Mouse (Mus musculus): ENCODE measurements around the gene Ttc41. TPM values are rescaled to one million over a fixed set of nuclear protein-coding genes. Genes with fewer than 3 reads are reported as not detected.

Ttc41 gene
- polyA plus RNA-seq, 1 experiment from 2014 or later: 0.59 TPM

DNA sequence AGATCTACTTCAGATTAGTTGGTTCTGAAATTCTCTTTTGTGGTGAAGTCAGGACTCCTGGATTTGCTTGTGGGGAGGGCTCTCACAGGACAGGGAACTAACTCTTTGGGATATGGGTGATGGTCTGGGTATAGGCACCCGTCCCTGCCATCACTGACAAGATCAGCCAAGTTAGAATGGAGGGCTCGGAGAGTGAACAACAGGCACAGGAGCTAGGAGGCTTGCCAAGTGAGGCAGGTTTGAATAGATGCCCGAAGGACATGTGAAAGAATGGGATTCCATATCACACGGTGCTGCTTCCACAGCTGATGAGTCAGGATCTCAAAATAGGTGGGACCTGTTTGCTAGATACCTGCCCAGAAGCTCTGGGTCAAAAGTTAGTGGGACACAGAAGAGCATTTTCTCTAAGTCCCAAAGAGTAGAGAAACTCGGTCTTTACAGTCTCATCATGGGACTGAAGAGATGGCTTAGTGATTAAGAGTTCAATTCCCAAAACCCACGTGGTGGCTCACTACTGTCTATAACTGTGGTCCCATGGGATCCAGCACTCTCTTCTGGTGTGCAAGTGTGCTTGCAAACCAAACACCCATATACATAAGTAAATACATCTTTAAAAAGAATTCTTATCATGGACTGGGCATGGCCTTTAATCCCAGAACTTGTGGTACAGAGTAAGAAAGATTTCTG is 50.3 kb downstream of the Ttc41 start:
- ATAC-seq (ENCODE audit: insufficient read depth): no peak
- 50% methylated on average over 6 of the region's 6 CpGs for WGBS (ENCODE audit: insufficient replicate concordance)
- Histone ChIP-seq H3K27ac (replicated peaks) (no peak overlapping the region), H3K9ac (no peak overlapping the region), H3K36me3 (replicated peaks) (no peaks in the 10 kb centered on the region), H3K27me3 (no peaks in the 10 kb centered on the region), H3K4me2 (no peak overlapping the region), H3K4me3 (replicated peaks) (no peak overlapping the region), H3K9me3 (replicated peaks) (no peaks in the 10 kb centered on the region), H3K4me1 (replicated peaks) (no peaks in the 10 kb centered on the region)

DNA sequence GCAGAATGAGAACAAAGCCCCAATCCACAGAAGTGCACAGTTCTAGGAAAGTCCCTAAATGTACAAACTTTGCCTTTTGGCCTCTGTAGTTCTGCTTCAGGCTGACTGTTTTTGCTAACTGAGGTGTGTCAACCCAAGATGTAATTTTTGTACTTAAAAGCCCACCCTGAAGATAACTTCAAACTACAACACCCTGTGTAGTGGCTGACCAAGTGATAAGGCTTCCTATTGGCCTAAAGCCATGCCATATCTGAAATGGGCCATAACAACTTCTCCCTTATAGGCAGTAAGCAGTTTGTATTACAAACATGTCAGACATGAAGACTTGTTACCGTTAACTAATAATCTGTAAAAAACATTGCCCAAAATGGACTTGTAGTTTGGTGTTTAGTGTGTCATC is 52.1 kb downstream of the Ttc41 start:
- 74% methylated on average over 1 of the region's 1 CpGs for WGBS (ENCODE audit: insufficient replicate concordance)
- H3K4me1 ChIP-seq (replicated peaks): no peaks in the 10 kb centered on the region

DNA sequence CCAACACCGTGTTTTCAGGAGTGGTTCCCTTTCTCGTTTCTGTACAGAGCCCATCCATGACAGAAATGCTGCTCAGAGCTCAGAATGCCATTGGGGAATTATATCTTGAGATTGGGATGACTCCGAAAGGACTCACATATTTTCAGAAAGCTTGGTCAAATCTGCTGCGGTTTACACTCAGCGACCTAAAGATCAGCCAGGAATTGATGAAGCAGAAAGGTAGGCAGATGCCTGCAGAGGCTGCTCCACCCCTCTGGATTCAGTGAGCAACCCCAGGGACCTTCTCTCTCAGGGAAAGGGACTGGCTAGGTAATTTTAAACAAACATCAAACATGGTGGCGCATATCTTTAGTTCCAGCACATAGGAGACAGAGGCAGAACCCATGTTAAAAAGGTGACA is 52.6 kb downstream of the Ttc41 start:
- no peaks in the 10 kb centered on the region for H3K9me3 ChIP-seq (replicated peaks)
- no peaks in the 10 kb centered on the region for H3K4me1 ChIP-seq (replicated peaks)
- WGBS (ENCODE audit: insufficient replicate concordance): 78% methylated on average over 6 of the region's 6 CpGs
- H3K4me3 ChIP-seq (replicated peaks): no peak overlapping the region
- H3K9ac ChIP-seq: no peak overlapping the region
- no peak overlapping the region for H3K4me2 ChIP-seq
- no peaks in the 10 kb centered on the region for H3K36me3 ChIP-seq (replicated peaks)
- H3K27me3 ChIP-seq: no peaks in the 10 kb centered on the region
- no peak for ATAC-seq (ENCODE audit: insufficient read depth)
- H3K27ac ChIP-seq (replicated peaks): no peak overlapping the region

More for the DNA sequence above, 52.1 kb downstream of the Ttc41 start:
- Histone ChIP-seq H3K4me2 (no peak overlapping the region), H3K27me3 (no peaks in the 10 kb centered on the region), H3K9me3 (replicated peaks) (no peaks in the 10 kb centered on the region), H3K27ac (replicated peaks) (no peak overlapping the region), H3K9ac (no peak overlapping the region), H3K4me3 (replicated peaks) (no peak overlapping the region), H3K36me3 (replicated peaks) (no peaks in the 10 kb centered on the region)
- ATAC-seq (ENCODE audit: insufficient read depth): no peak

DNA sequence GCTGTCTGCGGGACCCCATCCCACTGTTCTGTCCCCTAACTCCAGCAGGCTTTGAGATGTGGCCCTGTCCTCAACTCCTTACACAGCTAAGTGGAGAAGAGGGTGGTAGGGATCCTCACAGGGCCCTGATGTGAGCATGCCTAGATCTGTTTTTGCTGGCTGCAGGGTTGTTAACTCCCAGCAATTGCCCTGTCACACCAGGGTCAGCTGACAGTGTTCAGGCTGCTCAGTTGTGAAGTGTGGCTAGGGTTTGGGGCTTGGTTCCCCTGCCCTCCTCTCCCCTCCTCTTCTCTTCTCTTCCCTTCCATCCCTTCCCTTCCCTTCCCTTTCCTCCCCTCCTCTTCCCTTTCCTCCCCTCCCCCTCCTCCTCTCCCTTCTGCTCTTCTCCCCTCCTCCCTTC is 55.6 kb downstream of the Ttc41 start:
- H3K27me3 ChIP-seq: no peaks in the 10 kb centered on the region
- H3K4me2 ChIP-seq: no peak overlapping the region
- no peaks in the 10 kb centered on the region for H3K9me3 ChIP-seq (replicated peaks)
- no peaks in the 10 kb centered on the region for H3K36me3 ChIP-seq (replicated peaks)
- ATAC-seq (ENCODE audit: insufficient read depth): no peak
- no peak overlapping the region for H3K27ac ChIP-seq (replicated peaks)
- no peak overlapping the region for H3K4me3 ChIP-seq (replicated peaks)
- H3K4me1 ChIP-seq (replicated peaks): no peaks in the 10 kb centered on the region
- H3K9ac ChIP-seq: no peak overlapping the region
- 63% methylated on average over 1 of the region's 1 CpGs for WGBS (ENCODE audit: insufficient replicate concordance)

DNA sequence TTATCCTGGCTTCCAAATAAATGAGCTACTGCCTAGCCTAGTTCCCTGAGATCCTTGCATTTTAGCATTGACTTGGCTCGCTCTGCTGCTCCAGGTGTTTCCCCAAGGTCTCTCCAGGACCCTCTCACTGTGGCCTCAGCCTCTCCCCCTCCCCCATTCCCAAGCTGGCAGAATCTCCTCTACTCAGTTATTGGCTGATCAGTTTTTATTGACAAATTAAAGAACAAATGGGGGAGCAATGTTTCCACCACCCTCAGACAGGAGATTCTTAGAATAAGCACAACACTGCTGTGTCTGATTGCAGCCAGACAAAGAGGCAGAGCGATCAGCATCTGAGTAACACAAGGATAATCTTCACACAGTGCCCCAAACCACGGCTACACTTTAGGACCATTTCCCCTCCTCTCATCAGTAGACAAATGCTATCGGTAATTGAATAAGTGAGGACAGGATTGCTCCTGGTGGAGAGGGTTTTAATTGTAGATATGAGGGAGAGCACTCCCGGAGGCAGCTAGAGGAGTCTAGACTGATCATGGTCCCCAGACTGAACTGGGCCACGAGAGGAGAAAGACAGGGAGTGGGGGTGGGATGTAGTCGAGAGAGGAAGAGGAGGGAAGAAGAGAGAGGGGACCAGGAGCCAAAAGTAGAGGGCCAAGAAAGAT is 56.2 kb downstream of the Ttc41 start:
- Histone ChIP-seq H3K4me1 (replicated peaks) (no peaks in the 10 kb centered on the region), H3K36me3 (replicated peaks) (no peaks in the 10 kb centered on the region), H3K4me2 (no peak overlapping the region), H3K9ac (no peak overlapping the region), H3K9me3 (replicated peaks) (no peaks in the 10 kb centered on the region), H3K27me3 (no peaks in the 10 kb centered on the region), H3K27ac (replicated peaks) (no peak overlapping the region), H3K4me3 (replicated peaks) (no peak overlapping the region)
- WGBS (ENCODE audit: insufficient replicate concordance): 29% methylated on average over 7 of the region's 7 CpGs
- no peak for ATAC-seq (ENCODE audit: insufficient read depth)

DNA sequence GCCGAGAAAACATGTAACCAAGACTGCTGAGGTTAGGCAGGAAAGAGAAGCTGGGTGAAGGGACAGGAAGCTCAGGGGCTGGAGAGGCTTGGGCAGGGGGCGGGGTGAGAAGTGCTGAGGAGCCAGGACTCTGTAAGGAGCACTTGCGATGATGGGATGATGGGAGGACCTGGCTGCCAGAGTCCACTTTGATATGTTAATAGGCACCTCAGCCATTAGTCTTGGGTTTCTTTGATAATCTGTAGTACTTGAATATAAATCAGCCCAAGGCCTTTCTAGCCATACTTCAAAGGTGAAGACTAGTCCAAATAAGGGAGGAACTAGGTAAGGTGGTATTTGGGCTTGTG is 56.7 kb downstream of the Ttc41 start:
- Histone ChIP-seq H3K4me1 (replicated peaks) (no peaks in the 10 kb centered on the region), H3K36me3 (replicated peaks) (no peaks in the 10 kb centered on the region), H3K4me3 (replicated peaks) (no peak overlapping the region), H3K9ac (no peak overlapping the region), H3K9me3 (replicated peaks) (no peaks in the 10 kb centered on the region), H3K27ac (replicated peaks) (no peak overlapping the region), H3K4me2 (no peak overlapping the region), H3K27me3 (no peaks in the 10 kb centered on the region)
- 34% methylated on average over 3 of the region's 3 CpGs for WGBS (ENCODE audit: insufficient replicate concordance)
- no peak for ATAC-seq (ENCODE audit: insufficient read depth)

DNA sequence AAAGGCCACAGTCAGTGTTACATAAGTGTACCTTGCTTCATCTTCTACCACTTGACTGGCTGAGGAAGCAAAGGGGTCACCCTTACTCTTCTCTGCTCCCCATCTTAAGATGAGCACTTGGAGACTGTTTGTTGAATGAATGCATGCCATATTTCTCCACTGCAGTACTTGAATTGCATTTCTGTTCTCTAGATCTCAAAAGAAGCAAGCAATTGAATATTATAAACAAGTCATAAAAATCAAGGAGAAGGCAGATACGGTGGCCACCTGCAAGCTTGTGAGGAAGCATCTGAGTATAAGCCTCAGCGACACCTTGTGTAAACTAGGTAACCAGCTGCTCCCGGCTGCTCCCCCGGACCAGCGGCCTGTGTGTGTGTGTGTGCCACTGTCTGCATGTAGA is 58.1 kb downstream of the Ttc41 start, which contains the start of gene Gm49358:
Gene Gm49358 (plus strand): TSS at position 301 of the 400 bp plus-strand sequence.
- H3K27me3 ChIP-seq: no peaks in the 10 kb centered on the region
- WGBS (ENCODE audit: insufficient replicate concordance): 81% methylated on average over 5 of the region's 5 CpGs
- H3K27ac ChIP-seq (replicated peaks): no peak within 1 kb of the TSS
- H3K9me3 ChIP-seq (replicated peaks): no peaks in the 10 kb centered on the region
- ATAC-seq (ENCODE audit: insufficient read depth): no peak
- no peaks in the 10 kb centered on the region for H3K36me3 ChIP-seq (replicated peaks)
- no peak within 1 kb of the TSS for H3K4me3 ChIP-seq (replicated peaks)
- H3K4me1 ChIP-seq (replicated peaks): no peaks in the 10 kb centered on the region
- H3K9ac ChIP-seq: no peak within 1 kb of the TSS
- no peak within 1 kb of the TSS for H3K4me2 ChIP-seq

DNA sequence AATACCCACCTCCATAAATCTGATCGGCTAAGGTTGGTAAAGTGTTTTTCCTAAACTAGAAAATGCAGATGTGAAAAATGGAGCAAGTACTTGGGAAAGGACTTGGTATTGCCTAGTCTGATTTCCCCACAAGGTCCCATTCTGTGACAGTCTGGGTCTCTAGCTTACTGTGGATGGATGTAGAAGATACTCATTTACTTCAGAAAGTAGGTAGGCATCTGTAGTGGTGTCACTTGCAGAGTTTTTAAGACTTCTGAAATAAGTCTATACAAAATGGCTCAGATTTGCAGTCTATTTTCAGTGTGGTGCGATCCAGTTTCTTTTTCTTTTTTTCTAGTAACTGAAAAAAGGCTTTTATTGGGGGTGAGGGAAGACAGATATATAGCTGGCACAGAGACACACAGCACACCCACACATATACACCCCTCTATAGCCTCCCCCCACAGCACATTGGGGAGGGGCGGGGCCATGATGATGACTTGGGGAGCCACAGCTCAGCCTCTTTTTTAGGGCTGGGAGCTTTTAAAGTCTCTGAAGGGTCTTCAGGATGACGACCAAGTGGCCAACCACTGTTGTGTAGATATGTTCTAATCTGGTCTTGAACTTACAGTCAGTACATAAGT is 59.8 kb downstream of the Ttc41 start:
- H3K9me3 ChIP-seq (replicated peaks): no peaks in the 10 kb centered on the region
- no peaks in the 10 kb centered on the region for H3K4me1 ChIP-seq (replicated peaks)
- WGBS (ENCODE audit: insufficient replicate concordance): 60% methylated on average over 4 of the region's 4 CpGs
- no peaks in the 10 kb centered on the region for H3K36me3 ChIP-seq (replicated peaks)
- H3K4me3 ChIP-seq (replicated peaks): no peak overlapping the region
- no peak overlapping the region for H3K9ac ChIP-seq
- no peak overlapping the region for H3K4me2 ChIP-seq
- H3K27me3 ChIP-seq: no peaks in the 10 kb centered on the region
- no peak overlapping the region for H3K27ac ChIP-seq (replicated peaks)
- ATAC-seq (ENCODE audit: insufficient read depth): no peak

DNA sequence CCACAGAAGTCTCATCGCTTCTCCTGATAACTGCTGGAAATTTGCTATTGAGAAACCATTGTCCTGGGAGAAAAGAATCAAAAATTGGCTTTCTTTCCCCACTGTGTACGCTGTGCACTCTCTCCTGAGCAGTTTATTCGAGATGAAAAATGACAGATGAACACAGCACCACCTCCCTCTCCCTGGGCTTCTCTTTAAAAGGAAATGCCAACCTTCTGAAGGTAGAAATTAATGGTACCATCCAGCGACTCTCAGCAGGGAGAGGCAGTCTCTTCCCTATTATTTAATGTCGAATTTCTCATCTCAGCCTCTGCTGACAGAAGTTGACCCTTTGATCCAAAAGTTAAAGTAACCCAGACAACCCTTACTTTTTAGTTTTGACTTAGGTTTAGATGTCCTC is 63.6 kb downstream of the Ttc41 start:
- no peaks in the 10 kb centered on the region for H3K9me3 ChIP-seq (replicated peaks)
- H3K27ac ChIP-seq (replicated peaks): no peak overlapping the region
- no peaks in the 10 kb centered on the region for H3K4me1 ChIP-seq (replicated peaks)
- no peak for ATAC-seq (ENCODE audit: insufficient read depth)
- no peaks in the 10 kb centered on the region for H3K36me3 ChIP-seq (replicated peaks)
- no peak overlapping the region for H3K4me2 ChIP-seq
- no peak overlapping the region for H3K9ac ChIP-seq
- WGBS (ENCODE audit: insufficient replicate concordance): 46% methylated on average over 5 of the region's 5 CpGs
- no peaks in the 10 kb centered on the region for H3K27me3 ChIP-seq
- no peak overlapping the region for H3K4me3 ChIP-seq (replicated peaks)

DNA sequence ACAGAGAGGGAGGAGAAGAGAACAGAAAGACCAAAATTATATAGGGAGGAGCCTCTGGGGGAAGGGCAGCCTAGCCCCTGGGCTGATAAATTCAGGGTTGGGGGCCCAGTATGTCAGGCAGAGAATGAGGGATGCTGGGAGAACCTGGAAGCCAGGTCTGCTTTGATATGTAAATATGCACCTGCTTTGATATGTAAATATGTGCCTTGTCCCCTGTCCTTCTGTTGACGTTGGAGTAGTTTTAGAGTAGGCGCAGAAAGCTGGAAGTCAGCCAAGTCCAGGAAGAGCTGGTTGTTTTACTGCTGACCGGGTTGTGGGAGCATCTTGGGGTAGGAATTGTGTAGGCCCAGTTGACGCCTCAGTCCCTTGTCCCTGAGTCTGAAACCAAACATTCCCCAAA is 64.2 kb downstream of the Ttc41 start:
- ATAC-seq (ENCODE audit: insufficient read depth): no peak

DNA sequence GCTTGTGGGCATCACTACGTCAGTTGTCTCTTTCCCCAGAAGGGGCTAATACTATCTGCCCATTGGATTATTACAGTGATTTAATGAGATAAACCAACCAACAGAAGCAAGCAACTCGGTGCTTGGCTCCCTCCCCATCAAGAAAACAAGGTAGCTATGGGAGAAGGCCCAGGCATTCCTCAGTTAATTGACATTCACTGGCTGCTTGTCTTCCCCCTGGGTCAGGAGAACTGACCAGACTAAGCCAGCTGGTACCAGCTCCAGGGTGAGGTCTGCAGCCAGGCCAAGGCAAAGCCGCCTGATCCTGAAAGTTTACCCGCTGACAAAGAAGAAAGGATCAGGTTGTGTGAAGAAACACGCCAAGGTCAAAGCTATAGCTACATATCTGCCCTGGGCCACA is 66.1 kb downstream of the Ttc41 start:
- Histone ChIP-seq H3K9ac (no peak overlapping the region), H3K27me3 (0 out of 2 replicates have a peak, but pooled peaks cover 4% of the 10 kb centered on the region), H3K4me2 (no peak overlapping the region), H3K36me3 (replicated peaks) (no peaks in the 10 kb centered on the region), H3K27ac (replicated peaks) (no peak overlapping the region), H3K4me3 (replicated peaks) (no peak overlapping the region), H3K4me1 (replicated peaks) (no peaks in the 10 kb centered on the region), H3K9me3 (replicated peaks) (no peaks in the 10 kb centered on the region)
- WGBS (ENCODE audit: insufficient replicate concordance): 72% methylated on average over 5 of the region's 5 CpGs
- ATAC-seq (ENCODE audit: insufficient read depth): no peak

More for the DNA sequence above, 64.2 kb downstream of the Ttc41 start:
- Histone ChIP-seq H3K27ac (replicated peaks) (no peak overlapping the region), H3K4me2 (no peak overlapping the region), H3K9ac (no peak overlapping the region), H3K4me1 (replicated peaks) (no peaks in the 10 kb centered on the region), H3K4me3 (replicated peaks) (no peak overlapping the region), H3K9me3 (replicated peaks) (no peaks in the 10 kb centered on the region), H3K27me3 (no peaks in the 10 kb centered on the region), H3K36me3 (replicated peaks) (no peaks in the 10 kb centered on the region)
- WGBS (ENCODE audit: insufficient replicate concordance): 54% methylated on average over 4 of the region's 4 CpGs

Data from liver, embryonic 15.5 days (tissue).